Mouse (Mus musculus): ENCODE results near the gene St14. TPM values are rescaled to one million over a fixed set of nuclear protein-coding genes. Genes with fewer than 3 reads are reported as not detected.

Gene St14
- polyA plus RNA-seq, 1 experiment from 2014 or later, result 0.99 TPM

DNA sequence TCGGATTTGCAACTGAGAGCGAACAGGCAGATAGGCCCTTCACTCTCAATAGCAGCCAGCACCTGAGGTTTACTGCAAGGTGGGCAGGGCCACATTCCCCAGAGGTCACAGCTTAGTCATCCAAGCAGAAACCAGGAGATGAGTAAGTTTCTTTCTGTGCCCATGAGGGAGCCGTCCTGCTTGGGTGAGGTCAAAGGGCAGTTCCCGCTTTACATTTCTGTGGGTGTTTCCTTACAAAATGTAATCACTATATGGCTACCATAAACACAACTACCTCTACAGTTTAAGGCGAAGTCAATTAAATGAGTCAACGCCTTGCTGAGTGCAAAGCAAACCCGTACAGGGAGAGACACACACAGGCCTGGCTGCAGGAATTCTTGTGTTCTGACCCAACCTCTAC is 16.5 kb upstream of the St14 start:
- no peak overlapping the region for H3K4me3 ChIP-seq (ENCODE audit: low read depth, low read length)
- no peak overlapping the region for H3K4me2 ChIP-seq (ENCODE audit: low read depth, low read length)
- H3K27ac ChIP-seq (ENCODE audit: low read depth), result no peak overlapping the region
- H3K4me1 ChIP-seq (ENCODE audit: insufficient read depth), result peaks cover 5% of the 10 kb centered on the region; the same call in 1 of the 2 replicates
- no peaks in the 10 kb centered on the region for H3K9me3 ChIP-seq (ENCODE audit: low read length)
- H3K36me3 ChIP-seq (replicated peaks; ENCODE audit: insufficient read depth, low read length), result peaks cover 42% of the 10 kb centered on the region
- H3K9ac ChIP-seq (replicated peaks), result no peak overlapping the region
- 81% methylated on average over 7 of the region's 7 CpGs for WGBS (ENCODE audit: insufficient replicate concordance)
- DNase-seq, result no peak
- H3K27me3 ChIP-seq (ENCODE audit: insufficient read depth, low read length), result no peaks in the 10 kb centered on the region
- TF ChIP-seq CTCF (IDR thresholded peaks at IDR 0.05; ENCODE audit: low read depth) (no peak), EP300 (IDR thresholded peaks at IDR 0.05; ENCODE audit: low read depth) (no peak)
- no peak for ATAC-seq

DNA sequence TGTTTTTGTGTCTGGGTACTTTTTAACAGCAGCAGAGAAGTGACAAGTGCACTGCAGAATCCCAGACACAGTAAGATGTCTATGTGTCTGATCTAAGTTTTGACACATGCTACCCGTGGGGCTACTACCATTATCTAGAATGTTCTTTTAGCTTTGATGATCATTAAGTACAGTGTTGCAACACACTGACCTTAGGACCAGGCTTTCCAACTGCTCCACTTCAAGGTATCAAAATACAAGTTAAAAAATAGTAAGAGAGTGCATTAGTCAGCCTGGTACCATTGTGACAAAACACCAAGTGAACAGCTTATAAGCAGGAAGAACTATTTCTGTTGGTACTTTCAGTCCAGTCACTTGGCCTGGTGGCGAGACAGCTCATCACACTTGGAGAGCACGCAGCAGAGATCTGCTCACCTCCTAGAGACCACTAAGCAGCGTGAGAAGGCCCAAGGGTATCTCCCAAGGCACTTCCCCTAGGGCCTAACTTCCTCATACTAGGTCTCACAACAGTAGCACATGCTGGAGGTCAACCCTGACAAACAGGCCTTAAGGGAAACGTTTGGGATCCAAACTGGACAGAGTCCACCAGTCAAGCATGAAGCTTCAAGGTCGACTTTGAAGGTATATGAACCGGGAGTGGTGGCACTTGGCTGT is 13.7 kb upstream of the St14 start:
- Histone ChIP-seq H3K27ac (ENCODE audit: low read depth) (peak overlapping the region; percentile 68), H3K27me3 (ENCODE audit: insufficient read depth, low read length) (no peaks in the 10 kb centered on the region), H3K4me2 (ENCODE audit: low read depth, low read length) (no peak overlapping the region), H3K4me3 (ENCODE audit: low read depth, low read length) (no peak overlapping the region), H3K4me1 (ENCODE audit: insufficient read depth) (peaks cover 5% of the 10 kb centered on the region; the same call in 1 of the 2 replicates), H3K9me3 (ENCODE audit: low read length) (no peaks in the 10 kb centered on the region), H3K36me3 (replicated peaks; ENCODE audit: insufficient read depth, low read length) (peaks cover 23% of the 10 kb centered on the region), H3K9ac (replicated peaks) (no peak overlapping the region)
- ATAC-seq (peak; percentile 78), DNase-seq (peak; percentile 24)
- TF ChIP-seq CTCF (IDR thresholded peaks at IDR 0.05; ENCODE audit: low read depth), result no peak
- 48% methylated on average over 7 of the region's 7 CpGs for WGBS (ENCODE audit: insufficient replicate concordance)

DNA sequence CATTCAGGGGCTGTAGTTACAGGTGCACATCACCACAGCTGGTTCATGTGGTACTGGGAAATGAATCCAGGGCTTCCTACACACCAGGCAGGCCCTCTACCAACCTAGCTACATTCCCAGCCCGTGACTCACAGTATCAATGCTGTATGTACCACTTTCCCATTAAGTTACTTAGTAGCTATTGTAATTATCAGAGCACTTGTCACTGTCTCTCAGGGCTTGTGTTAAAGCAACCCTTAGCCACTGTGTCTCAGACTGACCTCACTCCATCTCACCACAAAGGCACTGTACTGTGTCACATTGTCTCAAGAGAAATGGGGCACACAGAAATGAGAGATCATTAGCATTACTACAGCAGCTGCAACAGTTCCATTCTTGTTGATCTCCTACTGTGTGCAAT is 11.3 kb upstream of the St14 start:
- Histone ChIP-seq H3K4me2 (ENCODE audit: low read depth, low read length) (no peak overlapping the region), H3K36me3 (replicated peaks; ENCODE audit: insufficient read depth, low read length) (0 out of 2 replicates have a peak, but pooled peaks cover 3% of the 10 kb centered on the region), H3K27ac (ENCODE audit: low read depth) (no peak overlapping the region), H3K4me3 (ENCODE audit: low read depth, low read length) (no peak overlapping the region), H3K9me3 (ENCODE audit: low read length) (no peaks in the 10 kb centered on the region), H3K4me1 (ENCODE audit: insufficient read depth) (peaks cover 5% of the 10 kb centered on the region; the same call in 1 of the 2 replicates), H3K27me3 (ENCODE audit: insufficient read depth, low read length) (no peaks in the 10 kb centered on the region), H3K9ac (replicated peaks) (no peak overlapping the region)
- WGBS (ENCODE audit: insufficient replicate concordance), result 72% methylated on average over 1 of the region's 1 CpGs
- ATAC-seq (no peak), DNase-seq (no peak)
- no peak for TF ChIP-seq EP300 (IDR thresholded peaks at IDR 0.05; ENCODE audit: low read depth)
- no peak for TF ChIP-seq CTCF (IDR thresholded peaks at IDR 0.05; ENCODE audit: low read depth)

DNA sequence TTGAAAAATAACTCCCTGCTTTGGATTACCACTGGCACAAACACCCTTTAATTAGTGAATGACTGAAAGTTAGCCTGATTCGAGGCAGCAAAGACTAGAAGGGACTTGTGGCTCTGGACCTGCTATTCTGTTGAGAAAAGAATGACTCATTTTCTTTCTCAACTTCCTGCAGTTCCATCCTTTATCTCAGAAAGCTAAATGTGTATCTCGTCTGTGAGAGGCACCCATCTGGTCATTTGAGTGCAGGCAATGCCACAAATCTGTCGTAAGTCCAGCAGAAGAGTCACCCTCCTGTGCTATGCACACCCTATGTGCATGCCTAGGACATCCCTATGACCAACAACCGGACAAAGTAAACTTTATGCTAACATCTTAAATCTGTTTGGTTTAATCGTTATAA is 1.5 kb upstream of the St14 start:
- Histone ChIP-seq H3K9ac (replicated peaks) (no peak overlapping the region), H3K27me3 (ENCODE audit: insufficient read depth, low read length) (peaks cover 47% of the 10 kb centered on the region), H3K9me3 (ENCODE audit: low read length) (no peaks in the 10 kb centered on the region), H3K4me2 (ENCODE audit: low read depth, low read length) (no peak overlapping the region), H3K27ac (ENCODE audit: low read depth) (no peak overlapping the region), H3K4me1 (ENCODE audit: insufficient read depth) (peaks cover 16% of the 10 kb centered on the region), H3K36me3 (replicated peaks; ENCODE audit: insufficient read depth, low read length) (no peaks in the 10 kb centered on the region), H3K4me3 (ENCODE audit: low read depth, low read length) (no peak overlapping the region)
- TF ChIP-seq EP300 (IDR thresholded peaks at IDR 0.05; ENCODE audit: low read depth), result no peak
- TF ChIP-seq CTCF (IDR thresholded peaks at IDR 0.05; ENCODE audit: low read depth), result no peak
- no peak for ATAC-seq
- 58% methylated on average over 5 of the region's 5 CpGs for WGBS (ENCODE audit: insufficient replicate concordance)
- no peak for DNase-seq

DNA sequence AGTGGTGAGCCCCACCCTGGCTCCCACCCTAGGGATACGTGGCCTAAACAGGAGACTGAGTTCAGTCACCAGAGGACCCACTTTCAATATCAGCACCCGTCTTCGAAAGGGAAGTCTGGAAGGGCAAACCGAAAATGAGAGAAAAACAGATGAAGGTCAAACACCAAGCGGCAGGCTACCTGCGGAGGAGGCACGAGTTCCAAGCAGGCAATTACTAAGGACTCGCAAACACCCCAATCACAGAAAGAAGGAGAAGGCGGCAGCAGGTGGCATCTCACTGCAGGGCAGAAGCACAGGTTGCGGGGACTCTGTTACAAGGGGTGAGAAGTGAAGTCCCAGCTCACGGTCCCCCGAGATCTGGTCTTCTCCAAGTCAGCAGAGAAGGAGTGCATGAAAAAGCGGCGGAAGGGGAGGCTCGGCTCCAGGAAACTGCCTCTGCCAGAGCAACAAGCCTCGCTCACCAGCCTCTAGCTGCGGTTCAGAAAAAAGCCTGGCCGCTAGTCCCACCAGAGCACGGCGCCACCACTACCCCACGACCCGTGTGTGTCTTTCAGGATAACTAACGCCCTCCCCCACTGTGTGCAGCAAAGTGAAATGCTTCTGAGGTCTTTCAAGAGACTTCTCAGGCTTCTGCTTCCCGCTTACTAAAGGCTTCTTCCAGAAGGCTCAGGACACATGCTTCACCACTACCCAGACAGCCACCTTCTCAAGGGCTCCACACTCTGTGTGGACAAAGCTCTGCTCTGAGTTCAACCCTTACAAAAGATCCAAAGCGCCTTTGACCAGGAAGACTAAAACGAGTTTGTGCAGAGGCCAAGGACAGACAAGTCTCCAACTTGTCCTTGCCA is 1.1 kb downstream of the St14 start:
- Histone ChIP-seq H3K36me3 (replicated peaks; ENCODE audit: insufficient read depth, low read length) (no peaks in the 10 kb centered on the region), H3K27ac (ENCODE audit: low read depth) (no peak overlapping the region; the same call in 1 of the 2 replicates), H3K27me3 (ENCODE audit: insufficient read depth, low read length) (peaks cover 50% of the 10 kb centered on the region), H3K9ac (replicated peaks) (peak overlapping the region; percentile 28), H3K9me3 (ENCODE audit: low read length) (no peaks in the 10 kb centered on the region), H3K4me1 (ENCODE audit: insufficient read depth) (peaks cover 16% of the 10 kb centered on the region), H3K4me3 (ENCODE audit: low read depth, low read length) (peak overlapping the region; percentile 57), H3K4me2 (ENCODE audit: low read depth, low read length) (peak overlapping the region; percentile 91)
- TF ChIP-seq EP300 (IDR thresholded peaks at IDR 0.05; ENCODE audit: low read depth) (no peak), CTCF (IDR thresholded peaks at IDR 0.05; ENCODE audit: low read depth) (no peak)
- ATAC-seq (peak; percentile 22; the same call in 1 of the 2 replicates), DNase-seq (peak; percentile 25)
- whole genome bisulfite sequencing (ENCODE audit: insufficient replicate concordance), result 4% methylated on average over 26 of the region's 26 CpGs

DNA sequence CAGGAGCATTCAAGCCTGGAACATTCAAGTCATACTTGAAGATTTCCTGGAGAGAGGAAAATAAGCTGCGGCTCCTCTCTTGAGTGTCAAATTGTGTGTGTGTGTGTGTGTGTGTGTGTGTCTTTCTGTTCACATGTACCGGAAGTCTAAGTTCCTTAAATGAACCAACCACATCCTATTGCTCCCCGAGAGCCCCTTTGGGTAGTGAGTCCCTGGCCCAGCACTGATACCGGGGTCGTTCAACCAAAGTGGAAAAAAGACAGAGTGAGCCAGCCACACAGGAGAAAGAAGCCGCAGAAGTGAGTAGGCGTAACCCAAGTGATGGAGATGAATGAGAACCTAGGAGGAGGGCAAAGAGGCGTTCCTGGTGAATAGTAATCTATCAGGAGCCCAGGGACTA is 1.7 kb downstream of the St14 start:
- Histone ChIP-seq H3K4me1 (ENCODE audit: insufficient read depth) (peaks cover 16% of the 10 kb centered on the region), H3K4me2 (ENCODE audit: low read depth, low read length) (peak overlapping the region; percentile 91), H3K27me3 (ENCODE audit: insufficient read depth, low read length) (peaks cover 50% of the 10 kb centered on the region), H3K36me3 (replicated peaks; ENCODE audit: insufficient read depth, low read length) (no peaks in the 10 kb centered on the region), H3K9me3 (ENCODE audit: low read length) (no peaks in the 10 kb centered on the region), H3K4me3 (ENCODE audit: low read depth, low read length) (peak overlapping the region; percentile 57), H3K27ac (ENCODE audit: low read depth) (no peak overlapping the region; the same call in 1 of the 2 replicates), H3K9ac (replicated peaks) (peak overlapping the region; percentile 28; the same call in 1 of the 2 replicates)
- peak; percentile 42; the same call in 1 of the 2 replicates for ATAC-seq
- WGBS (ENCODE audit: insufficient replicate concordance), result 19% methylated on average over 8 of the region's 8 CpGs
- peak; percentile 22 for DNase-seq
- TF ChIP-seq EP300 (IDR thresholded peaks at IDR 0.05; ENCODE audit: low read depth) (no peak), CTCF (IDR thresholded peaks at IDR 0.05; ENCODE audit: low read depth) (no peak)

Measured in liver, postnatal 0 days (tissue).